ENCODE assay signal across 31 mouse cellular contexts in the genomic region with DNA sequence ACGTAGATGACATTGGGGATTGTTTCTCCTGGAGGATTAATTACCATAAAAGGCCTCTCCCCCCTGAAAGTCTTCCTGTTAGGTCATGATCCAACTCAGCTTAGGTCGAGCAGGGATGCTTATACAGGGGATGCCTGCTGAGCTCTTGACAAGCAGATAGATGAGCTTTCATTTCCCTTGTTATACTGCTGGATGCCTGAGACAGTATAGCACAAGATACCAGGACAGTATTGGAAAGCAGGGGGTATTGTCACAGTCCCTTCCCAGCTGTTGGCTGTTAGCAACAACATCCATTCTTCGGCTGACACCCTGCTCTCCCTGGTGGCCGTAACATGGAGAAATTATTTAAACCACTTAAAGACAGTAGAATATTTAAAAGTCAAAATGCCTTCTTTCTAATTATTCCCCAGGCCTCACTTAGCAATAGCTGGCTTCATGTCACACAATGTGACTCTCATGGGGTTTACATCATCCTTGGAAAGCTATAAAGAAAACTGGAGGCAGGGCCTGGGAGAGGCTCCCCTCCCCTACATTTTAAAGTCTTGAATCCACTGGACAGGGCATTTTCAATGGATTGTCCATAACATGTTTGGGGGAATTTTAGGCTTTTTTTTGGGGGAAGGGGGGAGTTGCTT. TPM values are rescaled to one million over a fixed set of nuclear protein-coding genes. Genes with fewer than 3 reads are reported as not detected.
DNase-seq lines count a peak whose midpoint lies in the region; ATAC-seq and TF ChIP-seq lines count a peak whose summit lies in the region.
"Had no signal": no experiment of that assay in that cellular context is flagged by ENCODE, and none has a peak within 500 bp of the region (broad histone marks: within the 10 kb centered on the region; RNA-seq: fewer than 3 reads in every experiment).

No protein-coding gene starts in this region.

- H3K36me3 ChIP-seq in neural tube, embryonic 11.5 days (ENCODE audit: control insufficient read depth, insufficient read depth, low read length) = no peaks in the 10 kb centered on the region
- H3K36me3 ChIP-seq in neural tube, embryonic 15.5 days = no peaks in the 10 kb centered on the region
- no peaks in the 10 kb centered on the region for H3K36me3 ChIP-seq in hindbrain, embryonic 12.5 days
- H3K36me3 ChIP-seq in neural tube, embryonic 13.5 days = no peaks in the 10 kb centered on the region
- no peaks in the 10 kb centered on the region for H3K36me3 ChIP-seq in lung, postnatal 0 days (ENCODE audit: insufficient read depth, low read length)
- H3K36me3 ChIP-seq: forebrain, embryonic 12.5 days; heart, embryonic 13.5 days; intestine, embryonic 15.5 days; limb, embryonic 15.5 days; liver, embryonic 13.5 days had no signal

- no peak overlapping the region for H3K27ac ChIP-seq in neural tube, embryonic 11.5 days (ENCODE audit: low read depth, low read length)
- H3K27ac ChIP-seq in neural tube, embryonic 15.5 days (replicated peaks) = no peak overlapping the region
- H3K27ac ChIP-seq in hindbrain, embryonic 12.5 days = no peak overlapping the region
- no peak overlapping the region for H3K27ac ChIP-seq in neural tube, embryonic 13.5 days (replicated peaks)
- no peak overlapping the region for H3K27ac ChIP-seq in lung, postnatal 0 days (ENCODE audit: low read length)
- H3K27ac ChIP-seq: forebrain, embryonic 12.5 days; heart, embryonic 13.5 days; intestine, embryonic 15.5 days; kidney, postnatal 0 days; limb, embryonic 15.5 days; liver, embryonic 13.5 days; stomach, postnatal 0 days had no signal

- no peak overlapping the region for H3K4me2 ChIP-seq in neural tube, embryonic 11.5 days (ENCODE audit: low read depth)
- H3K4me2 ChIP-seq in neural tube, embryonic 15.5 days = no peak overlapping the region
- H3K4me2 ChIP-seq in hindbrain, embryonic 12.5 days (replicated peaks) = no peak overlapping the region
- no peak overlapping the region for H3K4me2 ChIP-seq in neural tube, embryonic 13.5 days
- no peak overlapping the region for H3K4me2 ChIP-seq in lung, postnatal 0 days (replicated peaks; ENCODE audit: low read depth, low read length)
- H3K4me2 ChIP-seq: forebrain, embryonic 12.5 days; heart, embryonic 13.5 days; intestine, embryonic 15.5 days; limb, embryonic 15.5 days; liver, embryonic 13.5 days had no signal

- ATAC-seq in neural tube, embryonic 11.5 days (ENCODE audit: insufficient read depth, low FRiP score, low TSS enrichment) = peak; percentile 48; the same call in 1 of the 2 replicates
- no peak; the same call in 1 of the 2 replicates for ATAC-seq in neural tube, embryonic 15.5 days (ENCODE audit: low FRiP score)
- peak; percentile 74; the same call in 1 of the 2 replicates for ATAC-seq in hindbrain, embryonic 12.5 days (ENCODE audit: low FRiP score)
- peak; percentile 71 for ATAC-seq in neural tube, embryonic 13.5 days (ENCODE audit: low read depth)
- no peak for ATAC-seq in lung, postnatal 0 days
- ATAC-seq: forebrain, postnatal 0 days; intestine, embryonic 15.5 days had no signal

- no peak for TF ChIP-seq CTCF in lung, postnatal 0 days (IDR thresholded peaks at IDR 0.05)

- no peak for TF ChIP-seq EP300 in lung, postnatal 0 days (IDR thresholded peaks at IDR 0.05)

- WGBS in neural tube, embryonic 11.5 days = 21% methylated on average over 4 of the region's 4 CpGs
- 23% methylated on average over 4 of the region's 4 CpGs for WGBS in neural tube, embryonic 15.5 days
- WGBS in hindbrain, embryonic 12.5 days = 19% methylated on average over 4 of the region's 4 CpGs
- WGBS in neural tube, embryonic 13.5 days = 13% methylated on average over 4 of the region's 4 CpGs
- WGBS in lung, postnatal 0 days = 44% methylated on average over 4 of the region's 4 CpGs

- no peaks in the 10 kb centered on the region for H3K9me3 ChIP-seq in neural tube, embryonic 11.5 days (ENCODE audit: control insufficient read depth, low read length)
- no peaks in the 10 kb centered on the region for H3K9me3 ChIP-seq in neural tube, embryonic 15.5 days (replicated peaks)
- no peaks in the 10 kb centered on the region for H3K9me3 ChIP-seq in hindbrain, embryonic 12.5 days (replicated peaks)
- no peaks in the 10 kb centered on the region for H3K9me3 ChIP-seq in neural tube, embryonic 13.5 days
- H3K9me3 ChIP-seq in lung, postnatal 0 days (ENCODE audit: low read length) = no peaks in the 10 kb centered on the region
- H3K9me3 ChIP-seq: forebrain, embryonic 12.5 days; heart, embryonic 13.5 days; intestine, embryonic 15.5 days; limb, embryonic 15.5 days; liver, embryonic 13.5 days had no signal

- no peak overlapping the region for H3K9ac ChIP-seq in neural tube, embryonic 11.5 days (ENCODE audit: low read length)
- no peak overlapping the region for H3K9ac ChIP-seq in neural tube, embryonic 15.5 days (replicated peaks)
- H3K9ac ChIP-seq in hindbrain, embryonic 12.5 days = no peak overlapping the region
- no peak overlapping the region for H3K9ac ChIP-seq in neural tube, embryonic 13.5 days
- H3K9ac ChIP-seq in lung, postnatal 0 days (replicated peaks; ENCODE audit: low read depth) = no peak overlapping the region
- H3K9ac ChIP-seq: forebrain, embryonic 12.5 days; forebrain, postnatal 0 days; heart, embryonic 13.5 days; intestine, embryonic 15.5 days; limb, embryonic 15.5 days; liver, embryonic 13.5 days had no signal

- 0 out of 2 replicates have a peak, but pooled peaks cover 4% of the 10 kb centered on the region for H3K4me1 ChIP-seq in neural tube, embryonic 11.5 days (ENCODE audit: control insufficient read depth, insufficient read depth, low read length)
- peaks cover 5% of the 10 kb centered on the region; the same call in 1 of the 2 replicates for H3K4me1 ChIP-seq in neural tube, embryonic 15.5 days
- peaks cover 9% of the 10 kb centered on the region for H3K4me1 ChIP-seq in hindbrain, embryonic 12.5 days
- peaks cover 15% of the 10 kb centered on the region for H3K4me1 ChIP-seq in neural tube, embryonic 13.5 days (replicated peaks)
- no peaks in the 10 kb centered on the region for H3K4me1 ChIP-seq in lung, postnatal 0 days (ENCODE audit: insufficient read depth, low read depth, low read length)
- H3K4me1 ChIP-seq: forebrain, embryonic 12.5 days; heart, embryonic 13.5 days; intestine, embryonic 15.5 days; limb, embryonic 15.5 days; liver, embryonic 13.5 days had no signal

- peak; percentile 17 for DNase-seq in embryo, embryonic 10 days (ENCODE audit: low spot score)
- no peak for DNase-seq in embryo, embryonic 9.5 days (ENCODE audit: extremely low spot score)
- DNase-seq in neural tube, embryonic 11.5 days (ENCODE audit: low spot score) = no peak
- DNase-seq in lung, postnatal 0 days (ENCODE audit: low spot score) = no peak
- no peak for DNase-seq in cerebellum, postnatal 36 days
- DNase-seq: adrenal gland, postnatal 14 days; cerebellum, adult 18-20 months; cerebellum, postnatal 10 days; forebrain, postnatal 0 days; heart, postnatal 10 days; kidney, adult 8-10 months; kidney, postnatal 4 days; layer of hippocampus, postnatal 36 days; left cerebral cortex, postnatal 4 days; liver, embryonic 13.5 days; lung, adult 18-20 months; lung, postnatal 14 days; thymus, adult 18-20 months; thymus, postnatal 25 days had no signal

- H3K27me3 ChIP-seq in neural tube, embryonic 11.5 days (ENCODE audit: control insufficient read depth, insufficient read depth, low read length) = no peaks in the 10 kb centered on the region
- no peaks in the 10 kb centered on the region for H3K27me3 ChIP-seq in neural tube, embryonic 15.5 days (replicated peaks)
- H3K27me3 ChIP-seq in hindbrain, embryonic 12.5 days = no peaks in the 10 kb centered on the region
- no peaks in the 10 kb centered on the region for H3K27me3 ChIP-seq in neural tube, embryonic 13.5 days
- no peaks in the 10 kb centered on the region for H3K27me3 ChIP-seq in lung, postnatal 0 days (replicated peaks; ENCODE audit: insufficient read depth, low read length)
- H3K27me3 ChIP-seq: CH12.LX; forebrain, embryonic 12.5 days; heart, embryonic 13.5 days; intestine, embryonic 15.5 days; limb, embryonic 15.5 days; liver, embryonic 13.5 days had no signal

- no peak overlapping the region for H3K4me3 ChIP-seq in neural tube, embryonic 11.5 days (ENCODE audit: low read depth, low read length)
- no peak overlapping the region for H3K4me3 ChIP-seq in neural tube, embryonic 15.5 days (replicated peaks)
- no peak overlapping the region for H3K4me3 ChIP-seq in hindbrain, embryonic 12.5 days
- H3K4me3 ChIP-seq in neural tube, embryonic 13.5 days = no peak overlapping the region
- H3K4me3 ChIP-seq in lung, postnatal 0 days (ENCODE audit: low read depth, low read length) = no peak overlapping the region
- H3K4me3 ChIP-seq: erythroblast, embryonic 14.5 days; forebrain, embryonic 12.5 days; heart, embryonic 13.5 days; intestine, embryonic 15.5 days; limb, embryonic 15.5 days; liver, embryonic 13.5 days had no signal

RNA-seq across cellular contexts. Expression of a gene that starts 31.1 kb away (rescaled TPM):
- 9.4 and 9.7 TPM in 2 replicates for polyA plus RNA-seq in neural tube, embryonic 11.5 days (2014; fragmentation: Nextera tagmentation; extraction: Ambion mirVana)
- polyA plus RNA-seq in neural tube, embryonic 15.5 days (2015; fragmentation: Nextera tagmentation; extraction: Ambion mirVana) = 80.9 and 110 TPM in 2 replicates
- 22.5 and 27.0 TPM in 2 replicates for polyA plus RNA-seq in hindbrain, embryonic 12.5 days (2016; fragmentation: Nextera tagmentation; extraction: Ambion mirVana)
- 71.0 and 80.1 TPM in 2 replicates for polyA plus RNA-seq in neural tube, embryonic 13.5 days (2015; fragmentation: Nextera tagmentation; extraction: Ambion mirVana)
- polyA plus RNA-seq in lung, postnatal 0 days (2015; fragmentation: Nextera tagmentation; extraction: Ambion mirVana) = not detected in 2 replicates
- polyA plus RNA-seq: C2C12; erythroblast, embryonic 14.5 days; kidney, postnatal 0 days had no signal

Comparison
In these comparisons a context has a peak if more than half of its experiments do, and no peak if none do; other contexts are left out.
1. ATAC-seq: peak in neural tube, embryonic 11.5 days (single experiment), hindbrain, embryonic 12.5 days (single experiment) and neural tube, embryonic 13.5 days (single experiment); none in neural tube, embryonic 15.5 days (single experiment) and lung, postnatal 0 days (single experiment).
2. RNA of a gene that starts 31.1 kb away (polyA plus RNA-seq): 80.9 to 110 TPM in neural tube, embryonic 15.5 days, 71.0 to 80.1 TPM in neural tube, embryonic 13.5 days, 22.5 to 27.0 TPM in hindbrain, embryonic 12.5 days and 9.4 to 9.7 TPM in neural tube, embryonic 11.5 days; not detected in lung, postnatal 0 days; every median in the first group is over 10 times any median in the second.